Mouse (Mus musculus): ENCODE results near the gene Prr18. TPM values are rescaled to one million over a fixed set of nuclear protein-coding genes. Genes with fewer than 3 reads are reported as not detected.
"Not testable (repeated sequence)": the region's sequence is repeated elsewhere in the genome, so short reads cannot be mapped to it uniquely, and the experiment has no call there.

Prr18 gene
- polyA plus RNA-seq, 1 experiment from 2014 or later, result 0.17 TPM

GRCm38 (mm10) chr17:8302772-8303438 lies 34.4 kb upstream of the Prr18 start:
- Histone ChIP-seq H3K4me1 (ENCODE audit: control insufficient read depth, insufficient read depth, low read length) (no peaks in the 10 kb centered on the region), H3K9ac (ENCODE audit: low read depth, low read length) (no peak overlapping the region), H3K9me3 (ENCODE audit: control insufficient read depth, low read length) (no peaks in the 10 kb centered on the region), H3K27ac (ENCODE audit: low read length) (no peak overlapping the region), H3K4me2 (ENCODE audit: low read depth, low read length) (no peak overlapping the region), H3K36me3 (ENCODE audit: control insufficient read depth, insufficient read depth, low read length) (no peaks in the 10 kb centered on the region), H3K4me3 (ENCODE audit: low read length) (no peak overlapping the region), H3K27me3 (replicated peaks; ENCODE audit: control insufficient read depth, insufficient read depth, low read length) (no peaks in the 10 kb centered on the region)
- ATAC-seq, result no peak
- WGBS, result 73% methylated on average over 7 of the region's 7 CpGs

GRCm38 (mm10) chr17:8303671-8304070 lies 33.6 kb upstream of the Prr18 start:
- no peak for ATAC-seq

GRCm38 (mm10) chr17:8305801-8306200 lies 31.5 kb upstream of the Prr18 start:
- no peak for ATAC-seq
- H3K4me3 ChIP-seq (ENCODE audit: low read length), result no peak overlapping the region
- no peaks in the 10 kb centered on the region for H3K9me3 ChIP-seq (ENCODE audit: control insufficient read depth, low read length)
- H3K4me2 ChIP-seq (ENCODE audit: low read depth, low read length), result no peak overlapping the region
- no peak overlapping the region for H3K9ac ChIP-seq (ENCODE audit: low read depth, low read length)
- H3K4me1 ChIP-seq (ENCODE audit: control insufficient read depth, insufficient read depth, low read length), result no peaks in the 10 kb centered on the region
- H3K36me3 ChIP-seq (ENCODE audit: control insufficient read depth, insufficient read depth, low read length), result no peaks in the 10 kb centered on the region
- WGBS, result 36% methylated on average over 3 of the region's 3 CpGs
- H3K27ac ChIP-seq (ENCODE audit: low read length), result no peak overlapping the region
- H3K27me3 ChIP-seq (replicated peaks; ENCODE audit: control insufficient read depth, insufficient read depth, low read length), result no peaks in the 10 kb centered on the region

More at GRCm38 (mm10) chr17:8303671-8304070, 33.6 kb upstream of the Prr18 start:
- no peaks in the 10 kb centered on the region for H3K9me3 ChIP-seq (ENCODE audit: control insufficient read depth, low read length)
- H3K4me3 ChIP-seq (ENCODE audit: low read length), result no peak overlapping the region
- 31% methylated on average over 5 of the region's 5 CpGs for WGBS
- H3K9ac ChIP-seq (ENCODE audit: low read depth, low read length), result no peak overlapping the region
- no peaks in the 10 kb centered on the region for H3K27me3 ChIP-seq (replicated peaks; ENCODE audit: control insufficient read depth, insufficient read depth, low read length)
- no peak overlapping the region for H3K4me2 ChIP-seq (ENCODE audit: low read depth, low read length)
- no peaks in the 10 kb centered on the region for H3K4me1 ChIP-seq (ENCODE audit: control insufficient read depth, insufficient read depth, low read length)
- no peaks in the 10 kb centered on the region for H3K36me3 ChIP-seq (ENCODE audit: control insufficient read depth, insufficient read depth, low read length)
- no peak overlapping the region for H3K27ac ChIP-seq (ENCODE audit: low read length)

GRCm38 (mm10) chr17:8310838-8311614 lies 26.2 kb upstream of the Prr18 start, which contains the start of gene Sft2d1:
Sft2d1 (plus strand) TSS chr17:8311102.
- Histone ChIP-seq H3K9me3 (ENCODE audit: control insufficient read depth, low read length) (no peaks in the 10 kb centered on the region), H3K27ac (ENCODE audit: low read length) (peak within 1 kb of the TSS; percentile 55), H3K4me1 (ENCODE audit: control insufficient read depth, insufficient read depth, low read length) (peaks cover 18% of the 10 kb centered on the region), H3K9ac (ENCODE audit: low read depth, low read length) (peak within 1 kb of the TSS; percentile 75), H3K4me3 (ENCODE audit: low read length) (peak within 1 kb of the TSS; percentile 67), H3K36me3 (ENCODE audit: control insufficient read depth, insufficient read depth, low read length) (no peaks in the 10 kb centered on the region), H3K27me3 (replicated peaks; ENCODE audit: control insufficient read depth, insufficient read depth, low read length) (no peaks in the 10 kb centered on the region), H3K4me2 (ENCODE audit: low read depth, low read length) (peak within 1 kb of the TSS; percentile 68)
- WGBS, result under 1% methylated on average over 54 of the region's 54 CpGs
- ATAC-seq, result peak; percentile 96

GRCm38 (mm10) chr17:8311751-8312150 lies 25.5 kb upstream of the Prr18 start:
- H3K4me2 ChIP-seq (ENCODE audit: low read depth, low read length), result peak overlapping the region; percentile 56
- peak overlapping the region; percentile 67 for H3K4me3 ChIP-seq (ENCODE audit: low read length)
- H3K27ac ChIP-seq (ENCODE audit: low read length), result no peak overlapping the region
- no peaks in the 10 kb centered on the region for H3K9me3 ChIP-seq (ENCODE audit: control insufficient read depth, low read length)
- H3K36me3 ChIP-seq (ENCODE audit: control insufficient read depth, insufficient read depth, low read length), result no peaks in the 10 kb centered on the region
- no peaks in the 10 kb centered on the region for H3K27me3 ChIP-seq (replicated peaks; ENCODE audit: control insufficient read depth, insufficient read depth, low read length)
- ATAC-seq, result no peak
- WGBS, result 32% methylated on average over 3 of the region's 3 CpGs
- peaks cover 18% of the 10 kb centered on the region for H3K4me1 ChIP-seq (ENCODE audit: control insufficient read depth, insufficient read depth, low read length)
- peak overlapping the region; percentile 75 for H3K9ac ChIP-seq (ENCODE audit: low read depth, low read length)

GRCm38 (mm10) chr17:8313976-8314375 lies 23.3 kb upstream of the Prr18 start:
- WGBS, result 82% methylated on average over 3 of the region's 3 CpGs
- H3K36me3 ChIP-seq (ENCODE audit: control insufficient read depth, insufficient read depth, low read length), result no peaks in the 10 kb centered on the region
- ATAC-seq, result no peak

GRCm38 (mm10) chr17:8316251-8316650 lies 21.0 kb upstream of the Prr18 start:
- Histone ChIP-seq H3K4me3 (ENCODE audit: low read length) (no peak overlapping the region), H3K4me2 (ENCODE audit: low read depth, low read length) (no peak overlapping the region), H3K9ac (ENCODE audit: low read depth, low read length) (no peak overlapping the region), H3K27me3 (replicated peaks; ENCODE audit: control insufficient read depth, insufficient read depth, low read length) (no peaks in the 10 kb centered on the region), H3K9me3 (ENCODE audit: control insufficient read depth, low read length) (no peaks in the 10 kb centered on the region), H3K4me1 (ENCODE audit: control insufficient read depth, insufficient read depth, low read length) (peaks cover 18% of the 10 kb centered on the region), H3K27ac (ENCODE audit: low read length) (no peak overlapping the region), H3K36me3 (ENCODE audit: control insufficient read depth, insufficient read depth, low read length) (no peaks in the 10 kb centered on the region)
- no peak for ATAC-seq
- 70% methylated on average over 1 of the region's 1 CpGs for WGBS

More at GRCm38 (mm10) chr17:8313976-8314375, 23.3 kb upstream of the Prr18 start:
- Histone ChIP-seq H3K9ac (ENCODE audit: low read depth, low read length) (no peak overlapping the region), H3K4me1 (ENCODE audit: control insufficient read depth, insufficient read depth, low read length) (peaks cover 18% of the 10 kb centered on the region), H3K27ac (ENCODE audit: low read length) (no peak overlapping the region), H3K27me3 (replicated peaks; ENCODE audit: control insufficient read depth, insufficient read depth, low read length) (no peaks in the 10 kb centered on the region), H3K4me3 (ENCODE audit: low read length) (no peak overlapping the region), H3K4me2 (ENCODE audit: low read depth, low read length) (no peak overlapping the region), H3K9me3 (ENCODE audit: control insufficient read depth, low read length) (no peaks in the 10 kb centered on the region)

GRCm38 (mm10) chr17:8326877-8327276 lies 10.4 kb upstream of the Prr18 start:
- not testable (repeated sequence) for H3K9ac ChIP-seq (ENCODE audit: low read depth, low read length); H3K4me2 ChIP-seq (ENCODE audit: low read depth, low read length); H3K4me1 ChIP-seq (ENCODE audit: control insufficient read depth, insufficient read depth, low read length); ATAC-seq; H3K27ac ChIP-seq (ENCODE audit: low read length); H3K9me3 ChIP-seq (ENCODE audit: control insufficient read depth, low read length); H3K36me3 ChIP-seq (ENCODE audit: control insufficient read depth, insufficient read depth, low read length); H3K4me3 ChIP-seq (ENCODE audit: low read length); H3K27me3 ChIP-seq (replicated peaks; ENCODE audit: control insufficient read depth, insufficient read depth, low read length)
- WGBS, result 91% methylated on average over 10 of the region's 11 CpGs

- 66% methylated on average over 7 of the region's 7 CpGs for WGBS
- Histone ChIP-seq H3K36me3 (ENCODE audit: control insufficient read depth, insufficient read depth, low read length) (0 out of 2 replicates have a peak, but pooled peaks cover 4% of the 10 kb centered on the region), H3K9me3 (ENCODE audit: control insufficient read depth, low read length) (no peaks in the 10 kb centered on the region), H3K4me2 (ENCODE audit: low read depth, low read length) (no peak overlapping the region), H3K4me1 (ENCODE audit: control insufficient read depth, insufficient read depth, low read length) (no peaks in the 10 kb centered on the region), H3K4me3 (ENCODE audit: low read length) (no peak overlapping the region), H3K27me3 (replicated peaks; ENCODE audit: control insufficient read depth, insufficient read depth, low read length) (no peaks in the 10 kb centered on the region), H3K27ac (ENCODE audit: low read length) (no peak overlapping the region), H3K9ac (ENCODE audit: low read depth, low read length) (no peak overlapping the region)
- peak; percentile 53; the same call in 1 of the 2 replicates for ATAC-seq
Observed at GRCm38 (mm10) chr17:8328511-8329174, 8.6 kb upstream of the Prr18 start.
